Mouse (Mus musculus): ENCODE measurements at regions not wholly inside any gene's neighbourhood (a gene's known extent, or its start where the extent isn't known, plus 50 kb on each side); places are given as distances from the start of the nearest gene placed in this dataset.

DNA sequence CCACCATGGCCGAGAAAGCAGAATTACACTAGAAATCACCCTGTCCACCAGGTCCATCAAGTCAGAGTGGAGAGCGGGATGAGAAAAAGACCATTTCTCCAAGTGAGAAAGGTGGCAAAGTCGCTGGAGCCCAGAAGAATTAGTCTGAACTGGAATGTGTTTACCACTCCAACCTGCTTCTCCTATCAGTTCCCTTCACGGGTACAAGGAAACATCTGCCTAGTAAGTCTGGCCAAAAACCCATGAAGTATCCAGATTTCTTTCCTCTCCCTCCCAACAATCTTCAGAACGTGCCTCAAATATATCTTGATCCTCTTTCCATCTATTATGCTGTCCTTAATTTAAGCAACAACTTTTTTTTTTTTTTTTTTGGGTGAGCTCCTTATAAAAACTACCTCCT lies 94.2 kb upstream of the Jun start:
- Histone ChIP-seq H3K36me3 (ENCODE audit: control insufficient read depth, insufficient read depth, low read length) (no peaks in the 10 kb centered on the region), H3K4me2 (no peak overlapping the region), H3K4me1 (replicated peaks; ENCODE audit: control insufficient read depth, insufficient read depth, low read length) (no peaks in the 10 kb centered on the region), H3K4me3 (ENCODE audit: low read depth, low read length) (no peak overlapping the region), H3K27me3 (replicated peaks; ENCODE audit: control insufficient read depth, insufficient read depth, low read length) (no peaks in the 10 kb centered on the region), H3K27ac (ENCODE audit: low read depth, low read length) (no peak overlapping the region), H3K9me3 (ENCODE audit: control insufficient read depth, low read length) (no peaks in the 10 kb centered on the region), H3K9ac (ENCODE audit: low read depth, low read length) (no peak overlapping the region)
- no peak for ATAC-seq (replicated peaks; ENCODE audit: low FRiP score)
- no peak for DNase-seq (ENCODE audit: low spot score)
- WGBS = 73% methylated on average over 5 of the region's 5 CpGs

DNA sequence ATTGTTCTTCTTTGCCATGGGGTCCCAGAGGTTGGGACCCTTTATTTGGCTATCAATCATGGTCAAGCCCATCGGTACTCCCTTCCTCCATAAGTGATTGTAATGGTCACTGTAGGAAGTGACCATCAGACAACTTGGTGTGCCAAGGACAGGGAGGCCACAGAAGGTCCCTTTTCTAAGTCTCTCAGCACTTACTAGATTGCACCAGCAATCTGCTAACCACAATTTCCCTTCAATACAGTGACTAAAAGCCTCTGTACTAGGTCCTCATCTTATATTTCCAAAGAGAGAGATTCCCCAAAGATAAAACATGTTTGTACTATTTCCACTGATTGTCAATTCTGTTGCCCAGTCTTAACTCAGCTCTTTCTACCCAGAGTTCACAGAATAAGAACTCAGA lies 96.6 kb upstream of the Jun start:
- H3K27ac ChIP-seq (ENCODE audit: low read depth, low read length) = no peak overlapping the region
- H3K4me2 ChIP-seq = no peak overlapping the region
- no peak for ATAC-seq (replicated peaks; ENCODE audit: low FRiP score)
- no peak for DNase-seq (ENCODE audit: low spot score)
- peaks cover 4% of the 10 kb centered on the region for H3K4me1 ChIP-seq (replicated peaks; ENCODE audit: control insufficient read depth, insufficient read depth, low read length)
- WGBS = 36% methylated on average over 1 of the region's 1 CpGs
- no peak overlapping the region for H3K9ac ChIP-seq (ENCODE audit: low read depth, low read length)
- H3K9me3 ChIP-seq (ENCODE audit: control insufficient read depth, low read length) = no peaks in the 10 kb centered on the region
- no peaks in the 10 kb centered on the region for H3K27me3 ChIP-seq (replicated peaks; ENCODE audit: control insufficient read depth, insufficient read depth, low read length)
- no peak overlapping the region for H3K4me3 ChIP-seq (ENCODE audit: low read depth, low read length)
- no peaks in the 10 kb centered on the region for H3K36me3 ChIP-seq (ENCODE audit: control insufficient read depth, insufficient read depth, low read length)

DNA sequence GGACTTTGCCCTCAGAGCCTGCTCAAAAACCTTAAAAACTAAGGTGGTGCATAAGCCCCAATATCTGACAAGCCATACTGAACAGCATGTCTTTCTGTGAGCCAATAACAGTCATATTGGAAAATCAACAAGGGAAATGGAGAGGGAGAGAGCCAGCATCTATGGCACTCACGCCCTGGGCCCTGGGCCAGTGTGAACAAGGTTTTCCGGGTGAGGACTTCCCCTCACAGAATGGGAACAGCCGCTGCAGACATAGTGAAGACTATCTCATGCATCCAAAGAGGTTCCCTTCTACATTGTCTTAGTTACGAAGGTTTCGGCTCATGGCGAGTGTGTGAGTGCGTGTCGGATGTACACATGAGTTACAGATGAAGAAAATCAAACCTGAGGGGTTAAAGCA lies 99.7 kb upstream of the Jun start:
- H3K4me2 ChIP-seq = no peak overlapping the region
- no peak overlapping the region for H3K9ac ChIP-seq (ENCODE audit: low read depth, low read length)
- peaks cover 30% of the 10 kb centered on the region for H3K4me1 ChIP-seq (replicated peaks; ENCODE audit: control insufficient read depth, insufficient read depth, low read length)
- H3K27ac ChIP-seq (ENCODE audit: low read depth, low read length) = no peak overlapping the region
- no peak for ATAC-seq (replicated peaks; ENCODE audit: low FRiP score)
- no peaks in the 10 kb centered on the region for H3K36me3 ChIP-seq (ENCODE audit: control insufficient read depth, insufficient read depth, low read length)
- H3K4me3 ChIP-seq (ENCODE audit: low read depth, low read length) = no peak overlapping the region
- H3K27me3 ChIP-seq (replicated peaks; ENCODE audit: control insufficient read depth, insufficient read depth, low read length) = no peaks in the 10 kb centered on the region
- no peak for DNase-seq (ENCODE audit: low spot score)
- no peaks in the 10 kb centered on the region for H3K9me3 ChIP-seq (ENCODE audit: control insufficient read depth, low read length)
- WGBS = 82% methylated on average over 8 of the region's 8 CpGs

DNA sequence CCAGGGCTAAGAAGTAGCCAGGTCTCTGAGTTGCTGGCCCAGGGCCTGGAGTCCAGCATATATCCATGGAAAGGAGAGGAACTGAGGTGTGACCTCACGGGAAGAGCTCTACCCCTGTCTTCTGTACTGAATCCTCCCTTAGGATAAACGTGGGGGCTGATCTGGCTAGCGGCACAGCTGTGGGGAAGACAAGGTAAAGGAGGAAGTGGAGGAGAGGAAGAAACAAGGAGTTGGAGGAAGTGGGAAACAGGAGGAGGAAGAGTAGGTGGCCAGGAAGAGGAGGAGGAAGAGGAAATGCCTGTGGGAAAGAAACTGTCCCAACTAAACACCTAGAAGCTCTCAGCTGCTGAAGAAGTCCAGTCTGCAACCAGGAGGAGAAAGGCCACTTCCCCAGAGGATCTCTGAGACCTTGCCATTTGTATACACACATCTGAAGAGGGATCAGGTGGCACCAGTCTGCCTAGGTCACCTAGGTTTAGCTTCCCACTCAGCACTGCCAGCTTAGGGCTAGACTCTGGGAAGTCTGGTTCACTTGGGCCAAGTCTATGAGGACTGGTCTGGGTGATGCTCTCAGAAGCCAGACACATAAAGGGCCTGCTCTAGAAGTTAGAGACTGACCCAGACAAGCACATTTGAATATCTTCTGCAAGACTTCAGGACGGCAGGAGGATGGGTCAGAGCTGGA lies 100.6 kb upstream of the Jun start:
- no peak for ATAC-seq (replicated peaks; ENCODE audit: low FRiP score)
- Histone ChIP-seq H3K4me1 (replicated peaks; ENCODE audit: control insufficient read depth, insufficient read depth, low read length) (peaks cover 39% of the 10 kb centered on the region), H3K9me3 (ENCODE audit: control insufficient read depth, low read length) (no peaks in the 10 kb centered on the region), H3K27ac (ENCODE audit: low read depth, low read length) (no peak overlapping the region), H3K4me2 (no peak overlapping the region), H3K4me3 (ENCODE audit: low read depth, low read length) (no peak overlapping the region), H3K9ac (ENCODE audit: low read depth, low read length) (no peak overlapping the region), H3K27me3 (replicated peaks; ENCODE audit: control insufficient read depth, insufficient read depth, low read length) (no peaks in the 10 kb centered on the region), H3K36me3 (ENCODE audit: control insufficient read depth, insufficient read depth, low read length) (no peaks in the 10 kb centered on the region)
- WGBS = 72% methylated on average over 4 of the region's 4 CpGs
- DNase-seq (ENCODE audit: low spot score) = no peak

DNA sequence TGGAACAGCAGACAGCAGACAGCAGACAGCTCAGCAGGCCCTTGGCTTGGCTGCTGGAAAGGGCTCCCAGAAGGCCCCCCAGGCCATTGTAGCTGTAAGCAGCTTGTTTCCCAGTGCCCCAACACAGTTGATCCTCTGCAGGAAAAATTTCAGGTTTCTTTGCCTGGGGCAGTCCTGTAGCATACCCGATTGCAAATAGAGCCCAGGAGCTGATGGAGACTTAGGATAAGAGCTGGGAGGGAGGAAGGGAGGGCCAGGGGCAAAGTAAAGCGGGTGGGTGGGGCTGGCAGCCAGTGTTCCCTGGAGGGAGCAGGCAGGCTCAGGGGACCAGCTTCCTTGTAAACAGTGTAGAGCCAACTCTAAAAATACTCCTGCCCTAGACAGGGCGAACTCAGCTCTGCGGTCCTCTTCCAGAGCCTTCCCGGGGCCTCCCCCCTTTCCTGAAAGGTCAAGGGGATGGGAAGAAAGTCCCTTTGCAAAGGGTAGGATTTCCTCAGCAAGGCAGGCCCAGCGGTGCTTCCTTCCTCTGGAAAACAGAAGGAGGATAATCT lies 101.8 kb upstream of the Jun start:
- H3K4me1 ChIP-seq (replicated peaks; ENCODE audit: control insufficient read depth, insufficient read depth, low read length) = peaks cover 41% of the 10 kb centered on the region
- H3K9ac ChIP-seq (ENCODE audit: low read depth, low read length) = peak overlapping the region; percentile 53
- peak overlapping the region; percentile 77; the same call in 1 of the 2 replicates for H3K27ac ChIP-seq (ENCODE audit: low read depth, low read length)
- DNase-seq (ENCODE audit: low spot score) (peak; percentile 42), ATAC-seq (replicated peaks; ENCODE audit: low FRiP score) (peak; percentile 78)
- H3K4me2 ChIP-seq = peak overlapping the region; percentile 42
- WGBS = 15% methylated on average over 6 of the region's 6 CpGs
- H3K36me3 ChIP-seq (ENCODE audit: control insufficient read depth, insufficient read depth, low read length) = no peaks in the 10 kb centered on the region
- no peaks in the 10 kb centered on the region for H3K27me3 ChIP-seq (replicated peaks; ENCODE audit: control insufficient read depth, insufficient read depth, low read length)
- H3K9me3 ChIP-seq (ENCODE audit: control insufficient read depth, low read length) = no peaks in the 10 kb centered on the region
- H3K4me3 ChIP-seq (ENCODE audit: low read depth, low read length) = no peak overlapping the region

DNA sequence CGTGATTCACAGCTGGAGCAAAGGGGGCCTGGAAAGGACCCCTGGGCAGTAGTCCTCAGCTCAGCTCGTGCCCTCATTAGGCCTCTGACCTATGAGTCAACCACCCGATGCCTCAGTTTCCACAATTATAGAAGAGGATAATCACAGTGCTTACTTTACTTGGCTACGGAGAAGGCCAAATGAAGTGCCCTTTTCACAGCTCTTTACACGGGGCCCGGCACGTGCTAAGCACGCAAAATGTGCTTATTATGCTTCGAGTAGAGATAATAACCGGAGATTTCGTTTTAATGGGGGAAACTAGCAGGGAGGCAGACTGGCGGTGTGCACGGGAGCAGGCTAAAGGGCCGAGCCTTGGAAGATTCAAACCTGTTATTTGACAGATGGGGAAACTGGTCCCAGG lies 102.4 kb upstream of the Jun start:
- peak overlapping the region; percentile 53; the same call in 1 of the 2 replicates for H3K9ac ChIP-seq (ENCODE audit: low read depth, low read length)
- ATAC-seq (replicated peaks; ENCODE audit: low FRiP score) (no peak), DNase-seq (ENCODE audit: low spot score) (no peak)
- 66% methylated on average over 14 of the region's 14 CpGs for WGBS
- no peaks in the 10 kb centered on the region for H3K36me3 ChIP-seq (ENCODE audit: control insufficient read depth, insufficient read depth, low read length)
- H3K27ac ChIP-seq (ENCODE audit: low read depth, low read length) = peak overlapping the region; percentile 77; the same call in 1 of the 2 replicates
- H3K27me3 ChIP-seq (replicated peaks; ENCODE audit: control insufficient read depth, insufficient read depth, low read length) = no peaks in the 10 kb centered on the region
- peaks cover 41% of the 10 kb centered on the region for H3K4me1 ChIP-seq (replicated peaks; ENCODE audit: control insufficient read depth, insufficient read depth, low read length)
- no peak overlapping the region; the same call in 1 of the 2 replicates for H3K4me2 ChIP-seq
- H3K4me3 ChIP-seq (ENCODE audit: low read depth, low read length) = no peak overlapping the region
- no peaks in the 10 kb centered on the region for H3K9me3 ChIP-seq (ENCODE audit: control insufficient read depth, low read length)

DNA sequence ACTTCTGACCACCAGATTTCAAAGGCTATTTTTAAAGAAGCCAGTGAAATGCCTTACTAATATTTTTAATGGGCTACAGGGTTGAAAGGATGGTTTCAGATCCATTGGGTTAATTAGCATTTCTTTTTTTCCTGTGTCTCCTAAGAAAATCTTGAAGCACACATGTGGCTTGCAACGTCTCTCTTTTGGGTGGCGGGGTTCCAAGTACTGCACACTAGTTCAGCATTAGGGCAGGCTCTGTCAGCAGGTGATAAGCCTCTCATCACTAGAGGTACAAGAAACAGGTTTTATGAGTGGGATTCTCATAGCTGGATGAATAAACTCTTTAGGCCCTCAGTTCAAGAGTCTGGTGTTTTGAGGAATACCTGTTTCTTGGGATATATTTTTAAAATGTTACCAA lies 103.2 kb upstream of the Jun start:
- H3K4me2 ChIP-seq = no peak overlapping the region
- no peaks in the 10 kb centered on the region for H3K9me3 ChIP-seq (ENCODE audit: control insufficient read depth, low read length)
- DNase-seq (ENCODE audit: low spot score) (no peak), ATAC-seq (replicated peaks; ENCODE audit: low FRiP score) (peak; percentile 82)
- no peaks in the 10 kb centered on the region for H3K36me3 ChIP-seq (ENCODE audit: control insufficient read depth, insufficient read depth, low read length)
- H3K9ac ChIP-seq (ENCODE audit: low read depth, low read length) = no peak overlapping the region
- peaks cover 46% of the 10 kb centered on the region for H3K4me1 ChIP-seq (replicated peaks; ENCODE audit: control insufficient read depth, insufficient read depth, low read length)
- WGBS = 49% methylated on average over 2 of the region's 2 CpGs
- peak overlapping the region; percentile 94 for H3K27ac ChIP-seq (ENCODE audit: low read depth, low read length)
- no peaks in the 10 kb centered on the region for H3K27me3 ChIP-seq (replicated peaks; ENCODE audit: control insufficient read depth, insufficient read depth, low read length)
- H3K4me3 ChIP-seq (ENCODE audit: low read depth, low read length) = no peak overlapping the region

DNA sequence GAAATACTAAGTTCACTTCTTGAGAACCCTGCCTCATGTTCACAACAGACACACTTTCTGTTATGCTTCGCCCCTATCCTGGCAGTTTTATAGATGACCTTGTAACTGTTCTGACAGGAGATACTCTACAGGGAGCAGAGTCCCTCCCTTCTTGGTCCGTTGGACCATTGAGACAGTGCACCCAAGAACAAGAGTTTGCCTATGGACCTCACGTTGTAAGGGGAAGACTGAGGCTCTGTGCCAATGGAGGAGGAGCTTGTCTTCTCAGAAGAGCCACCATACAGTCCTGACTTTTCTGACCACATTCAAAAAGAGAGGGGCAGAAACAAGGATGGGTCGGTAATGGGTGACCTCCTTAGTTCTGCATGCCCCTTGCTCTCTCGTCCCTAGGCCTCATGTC lies 103.8 kb upstream of the Jun start:
- 68% methylated on average over 5 of the region's 5 CpGs for WGBS
- H3K27ac ChIP-seq (ENCODE audit: low read depth, low read length) = peak overlapping the region; percentile 94
- peaks cover 52% of the 10 kb centered on the region for H3K4me1 ChIP-seq (replicated peaks; ENCODE audit: control insufficient read depth, insufficient read depth, low read length)

More for the DNA sequence above, 103.8 kb upstream of the Jun start:
- H3K27me3 ChIP-seq (replicated peaks; ENCODE audit: control insufficient read depth, insufficient read depth, low read length) = no peaks in the 10 kb centered on the region
- no peaks in the 10 kb centered on the region for H3K36me3 ChIP-seq (ENCODE audit: control insufficient read depth, insufficient read depth, low read length)
- ATAC-seq (replicated peaks; ENCODE audit: low FRiP score) (no peak), DNase-seq (ENCODE audit: low spot score) (no peak)
- H3K9ac ChIP-seq (ENCODE audit: low read depth, low read length) = peak overlapping the region; percentile 25; the same call in 1 of the 2 replicates
- H3K9me3 ChIP-seq (ENCODE audit: control insufficient read depth, low read length) = no peaks in the 10 kb centered on the region
- peak overlapping the region; percentile 18 for H3K4me2 ChIP-seq
- H3K4me3 ChIP-seq (ENCODE audit: low read depth, low read length) = no peak overlapping the region

Measured in liver, embryonic 11.5 days (tissue).